Mouse (Mus musculus) embryonic facial prominence, embryonic 11.5 days (tissue): ENCODE data around the gene Smim1. TPM values are rescaled to one million over a fixed set of nuclear protein-coding genes. Genes with fewer than 3 reads are reported as not detected.

Experiments used
- polyA plus RNA-seq: library from polyadenylated mRNA; unstranded; fragments of >200 nt; fragmentation: Nextera tagmentation; extraction: Ambion mirVana; gene quantifications from 2 replicates; pipeline ENCODE4 v1.2.1, GENCODE M21; 2014

Gene Smim1
- polyA plus RNA-seq, 1 experiment from 2014 or later = 9.4 TPM

Other genes starting within 250 kb of the Smim1 start
- 107 TPM in 2 replicates for gene A430005L14Rik, start 69.0 kb downstream of the Smim1 start, polyA plus RNA-seq
- 10.4 and 12.8 TPM in 2 replicates for gene Dffb, start 51.1 kb downstream of the Smim1 start, polyA plus RNA-seq
- 13.6 and 16.0 TPM in 2 replicates for gene Cep104, start 51.0 kb downstream of the Smim1 start, polyA plus RNA-seq
- gene Lrrc47, start 14.5 kb downstream of the Smim1 start, polyA plus RNA-seq = 11.9 TPM in 2 replicates
- gene Ccdc27, start 16.4 kb upstream of the Smim1 start, polyA plus RNA-seq = not detected in 2 replicates
- 0.84 and 1.1 TPM in 2 replicates for gene Trp73, start 114.0 kb upstream of the Smim1 start, polyA plus RNA-seq
- gene Wrap73, start 116.1 kb upstream of the Smim1 start, polyA plus RNA-seq = 47.4 and 50.0 TPM in 2 replicates
- 117 and 134 TPM in 2 replicates for gene Tprgl, start 134.4 kb upstream of the Smim1 start, polyA plus RNA-seq
- 17.6 and 22.9 TPM in 2 replicates for gene Megf6, start 144.5 kb upstream of the Smim1 start, polyA plus RNA-seq